Mouse (Mus musculus): ENCODE data around the gene Gm13279. TPM values are rescaled to one million over a fixed set of nuclear protein-coding genes. Genes with fewer than 3 reads are reported as not detected.
"Not testable (repeated sequence)": the region's sequence is repeated elsewhere in the genome, so short reads cannot be mapped to it uniquely, and the experiment has no call there.

Gene Gm13279
- polyA plus RNA-seq (2014; fragmentation: Nextera tagmentation; extraction: Ambion mirVana) = not detected in 2 replicates

- H3K9ac ChIP-seq (ENCODE audit: low read depth, low read length); H3K27ac ChIP-seq (ENCODE audit: low read depth, low read length); H3K36me3 ChIP-seq (ENCODE audit: control insufficient read depth, insufficient read depth, low read length); H3K4me2 ChIP-seq; H3K9me3 ChIP-seq (replicated peaks; ENCODE audit: control insufficient read depth, low read length); H3K4me1 ChIP-seq (ENCODE audit: control insufficient read depth, insufficient read depth, low read length); H3K27me3 ChIP-seq (ENCODE audit: control insufficient read depth, insufficient read depth, low read length); ATAC-seq (replicated peaks; ENCODE audit: insufficient number of reproducible peaks, low FRiP score, low TSS enrichment); H3K4me3 ChIP-seq (ENCODE audit: low read depth, low read length): not testable (repeated sequence)
- WGBS (ENCODE audit: insufficient replicate concordance) = no CpG with 5 or more reads among the region's 28 CpGs
Observed at GRCm38 (mm10) chr4:88797097-88797496, at the start of gene Gm13279. TSS of gene Gm13279 (plus strand) at chr4:88797397.

- Histone ChIP-seq H3K4me1 (ENCODE audit: control insufficient read depth, insufficient read depth, low read length) (no peaks in the 10 kb centered on the region), H3K4me2 (no peak overlapping the region), H3K4me3 (ENCODE audit: low read depth, low read length) (no peak overlapping the region), H3K9ac (ENCODE audit: low read depth, low read length) (no peak overlapping the region), H3K27ac (ENCODE audit: low read depth, low read length) (no peak overlapping the region), H3K9me3 (replicated peaks; ENCODE audit: control insufficient read depth, low read length) (no peaks in the 10 kb centered on the region), H3K36me3 (ENCODE audit: control insufficient read depth, insufficient read depth, low read length) (no peaks in the 10 kb centered on the region), H3K27me3 (ENCODE audit: control insufficient read depth, insufficient read depth, low read length) (no peaks in the 10 kb centered on the region)
- WGBS (ENCODE audit: insufficient replicate concordance) = 54% methylated on average over 6 of the region's 6 CpGs
- ATAC-seq (replicated peaks; ENCODE audit: insufficient number of reproducible peaks, low FRiP score, low TSS enrichment) = no peak
Observed at GRCm38 (mm10) chr4:88749926-88750325, 47.3 kb upstream of the Gm13279 start.

- not testable (repeated sequence) for H3K4me1 ChIP-seq (ENCODE audit: control insufficient read depth, insufficient read depth, low read length); H3K27me3 ChIP-seq (ENCODE audit: control insufficient read depth, insufficient read depth, low read length); H3K36me3 ChIP-seq (ENCODE audit: control insufficient read depth, insufficient read depth, low read length); H3K4me3 ChIP-seq (ENCODE audit: low read depth, low read length); H3K27ac ChIP-seq (ENCODE audit: low read depth, low read length); H3K4me2 ChIP-seq; ATAC-seq (replicated peaks; ENCODE audit: insufficient number of reproducible peaks, low FRiP score, low TSS enrichment); H3K9ac ChIP-seq (ENCODE audit: low read depth, low read length); H3K9me3 ChIP-seq (replicated peaks; ENCODE audit: control insufficient read depth, low read length)
- WGBS (ENCODE audit: insufficient replicate concordance) = 54% methylated on average over 14 of the region's 15 CpGs
Observed at GRCm38 (mm10) chr4:88754818-88755340, 42.3 kb upstream of the Gm13279 start, which contains the start of gene Gm13271. TSS of gene Gm13271 (plus strand) at chr4:88754868.

- H3K4me3 ChIP-seq (ENCODE audit: low read depth, low read length) = peak overlapping the region; percentile 51
- H3K27ac ChIP-seq (ENCODE audit: low read depth, low read length) = peak overlapping the region; percentile 94
- 13% methylated on average over 28 of the region's 31 CpGs for WGBS (ENCODE audit: insufficient replicate concordance)
Observed at GRCm38 (mm10) chr4:88756581-88757513, 40.4 kb upstream of the Gm13279 start.

GRCm38 (mm10) chr4:88757628-88758031 lies 39.6 kb upstream of the Gm13279 start:
- H3K9ac ChIP-seq (ENCODE audit: low read depth, low read length); H3K27me3 ChIP-seq (ENCODE audit: control insufficient read depth, insufficient read depth, low read length); H3K36me3 ChIP-seq (ENCODE audit: control insufficient read depth, insufficient read depth, low read length); H3K4me1 ChIP-seq (ENCODE audit: control insufficient read depth, insufficient read depth, low read length); H3K9me3 ChIP-seq (replicated peaks; ENCODE audit: control insufficient read depth, low read length): not testable (repeated sequence)
- Histone ChIP-seq H3K4me2 (peak overlapping the region; percentile 69), H3K4me3 (ENCODE audit: low read depth, low read length) (peak overlapping the region; percentile 51), H3K27ac (ENCODE audit: low read depth, low read length) (peak overlapping the region; percentile 94)
- ATAC-seq (replicated peaks; ENCODE audit: insufficient number of reproducible peaks, low FRiP score, low TSS enrichment) = peak; percentile 93
- under 1% methylated on average over 18 of the region's 21 CpGs for WGBS (ENCODE audit: insufficient replicate concordance)

More at GRCm38 (mm10) chr4:88756581-88757513, 40.4 kb upstream of the Gm13279 start:
- ATAC-seq (replicated peaks; ENCODE audit: insufficient number of reproducible peaks, low FRiP score, low TSS enrichment); H3K4me1 ChIP-seq (ENCODE audit: control insufficient read depth, insufficient read depth, low read length); H3K36me3 ChIP-seq (ENCODE audit: control insufficient read depth, insufficient read depth, low read length); H3K9me3 ChIP-seq (replicated peaks; ENCODE audit: control insufficient read depth, low read length); H3K27me3 ChIP-seq (ENCODE audit: control insufficient read depth, insufficient read depth, low read length): not testable (repeated sequence)
- Histone ChIP-seq H3K4me2 (peak overlapping the region; percentile 69), H3K9ac (ENCODE audit: low read depth, low read length) (peak overlapping the region; percentile 82)

- 82% methylated on average over 7 of the region's 9 CpGs for WGBS (ENCODE audit: insufficient replicate concordance)
- not testable (repeated sequence) for H3K27ac ChIP-seq (ENCODE audit: low read depth, low read length); H3K27me3 ChIP-seq (ENCODE audit: control insufficient read depth, insufficient read depth, low read length); H3K4me2 ChIP-seq; H3K9ac ChIP-seq (ENCODE audit: low read depth, low read length); H3K9me3 ChIP-seq (replicated peaks; ENCODE audit: control insufficient read depth, low read length); ATAC-seq (replicated peaks; ENCODE audit: insufficient number of reproducible peaks, low FRiP score, low TSS enrichment); H3K36me3 ChIP-seq (ENCODE audit: control insufficient read depth, insufficient read depth, low read length); H3K4me3 ChIP-seq (ENCODE audit: low read depth, low read length); H3K4me1 ChIP-seq (ENCODE audit: control insufficient read depth, insufficient read depth, low read length)
Observed at GRCm38 (mm10) chr4:88758751-88759150, 38.4 kb upstream of the Gm13279 start.

- 20% methylated on average over 7 of the region's 14 CpGs for WGBS (ENCODE audit: insufficient replicate concordance)
- not testable (repeated sequence) for H3K4me1 ChIP-seq (ENCODE audit: control insufficient read depth, insufficient read depth, low read length); H3K9me3 ChIP-seq (replicated peaks; ENCODE audit: control insufficient read depth, low read length); H3K27me3 ChIP-seq (ENCODE audit: control insufficient read depth, insufficient read depth, low read length); H3K36me3 ChIP-seq (ENCODE audit: control insufficient read depth, insufficient read depth, low read length); ATAC-seq (replicated peaks; ENCODE audit: insufficient number of reproducible peaks, low FRiP score, low TSS enrichment); H3K9ac ChIP-seq (ENCODE audit: low read depth, low read length)
- Histone ChIP-seq H3K4me3 (ENCODE audit: low read depth, low read length) (peak within 1 kb of the TSS; percentile 27; the same call in 1 of the 2 replicates), H3K27ac (ENCODE audit: low read depth, low read length) (peak within 1 kb of the TSS; percentile 29; the same call in 1 of the 2 replicates), H3K4me2 (peak within 1 kb of the TSS; percentile 49)
Observed at GRCm38 (mm10) chr4:88759610-88760268, 37.5 kb upstream of the Gm13279 start, which contains the start of gene Gm13283. TSS of gene Gm13283 (plus strand) at chr4:88760119.

GRCm38 (mm10) chr4:88760431-88760830 lies 36.8 kb upstream of the Gm13279 start:
- not testable (repeated sequence) for H3K36me3 ChIP-seq (ENCODE audit: control insufficient read depth, insufficient read depth, low read length); H3K9me3 ChIP-seq (replicated peaks; ENCODE audit: control insufficient read depth, low read length); H3K27me3 ChIP-seq (ENCODE audit: control insufficient read depth, insufficient read depth, low read length); H3K4me1 ChIP-seq (ENCODE audit: control insufficient read depth, insufficient read depth, low read length); H3K9ac ChIP-seq (ENCODE audit: low read depth, low read length); ATAC-seq (replicated peaks; ENCODE audit: insufficient number of reproducible peaks, low FRiP score, low TSS enrichment)
- 0% methylated on average over 24 of the region's 28 CpGs for WGBS (ENCODE audit: insufficient replicate concordance)
- Histone ChIP-seq H3K4me2 (peak overlapping the region; percentile 49), H3K27ac (ENCODE audit: low read depth, low read length) (peak overlapping the region; percentile 29; the same call in 1 of the 2 replicates), H3K4me3 (ENCODE audit: low read depth, low read length) (peak overlapping the region; percentile 27; the same call in 1 of the 2 replicates)

All from heart, embryonic 11.5 days (tissue).